Mouse (Mus musculus): ENCODE results near the gene Eng.

The Eng gene

GRCm38 (mm10) chr2:32644083-32644482 lies 2.3 kb upstream of the Eng start:
- DNase-seq (ENCODE audit: low read depth in 2 of 2, low spot score in 2 of 2): no peak

DNA sequence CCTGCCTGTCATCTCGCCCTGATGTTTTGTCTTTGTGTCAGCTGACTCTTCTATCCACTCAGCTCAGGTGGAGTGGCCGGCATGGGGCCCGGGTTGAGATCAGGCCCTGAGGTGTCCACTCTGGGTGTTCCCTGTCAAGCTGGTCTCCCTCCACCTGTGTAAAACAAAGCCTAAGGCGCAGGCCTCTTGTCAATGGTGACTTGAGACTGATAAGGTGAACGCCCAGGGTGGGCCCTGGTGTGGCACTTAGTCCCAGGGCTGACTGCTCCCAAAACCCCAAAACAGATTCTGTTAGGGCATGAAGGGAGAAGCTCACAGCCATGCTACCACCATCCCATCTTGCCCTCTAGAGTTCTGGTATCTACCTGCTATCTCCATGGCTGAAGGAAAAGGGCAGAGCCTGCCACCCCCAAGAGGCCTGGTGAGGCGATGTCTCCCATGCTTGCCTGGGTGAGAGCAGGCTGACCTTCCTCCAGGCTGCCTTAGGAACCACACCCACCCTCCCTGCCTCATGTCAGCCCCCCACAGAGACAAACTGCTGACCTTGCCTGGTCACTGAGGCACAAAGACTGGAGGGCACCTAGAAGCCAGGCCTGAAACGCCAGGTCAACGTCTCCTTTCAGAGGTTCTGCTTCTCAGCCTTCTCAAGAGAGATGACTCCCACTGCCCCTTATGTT lies 1.5 kb upstream of the Eng start:
- no peak for DNase-seq (ENCODE audit: low read depth in 2 of 2, low spot score in 2 of 2)

GRCm38 (mm10) chr2:32645647-32646046 lies 748 bp upstream of the Eng start:
- DNase-seq (ENCODE audit: low read depth in 2 of 2, low spot score in 2 of 2): no peak

DNA sequence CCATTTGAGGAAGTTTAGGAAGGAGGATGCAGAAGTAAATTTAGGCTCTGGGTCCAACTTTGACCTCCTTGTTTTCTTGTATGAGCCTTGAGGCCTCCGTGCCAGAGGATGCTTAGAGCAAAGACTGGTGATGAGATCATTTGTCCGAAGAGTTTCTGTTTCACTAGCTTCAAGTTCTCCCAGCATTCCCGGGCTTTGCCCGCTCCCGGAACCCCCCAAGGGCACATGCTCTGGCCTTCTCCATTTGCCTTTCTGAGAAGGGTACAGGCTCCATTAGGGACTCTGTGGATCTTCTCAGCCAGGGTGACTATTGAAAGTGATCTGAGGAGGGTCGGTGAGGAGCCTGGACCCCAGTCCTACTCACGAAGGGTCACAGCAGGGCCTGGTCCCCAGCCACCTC lies 971 bp downstream of the Eng start:
- DNase-seq (ENCODE audit: low read depth in 2 of 2, low spot score in 2 of 2): no peak

GRCm38 (mm10) chr2:32653764-32654163 lies 7.4 kb downstream of the Eng start:
- no peak for DNase-seq (ENCODE audit: low read depth in 2 of 2, low spot score in 2 of 2)

GRCm38 (mm10) chr2:32654743-32655393 lies 8.5 kb downstream of the Eng start:
- DNase-seq (ENCODE audit: low read depth in 2 of 2, low spot score in 2 of 2): no peak

DNA sequence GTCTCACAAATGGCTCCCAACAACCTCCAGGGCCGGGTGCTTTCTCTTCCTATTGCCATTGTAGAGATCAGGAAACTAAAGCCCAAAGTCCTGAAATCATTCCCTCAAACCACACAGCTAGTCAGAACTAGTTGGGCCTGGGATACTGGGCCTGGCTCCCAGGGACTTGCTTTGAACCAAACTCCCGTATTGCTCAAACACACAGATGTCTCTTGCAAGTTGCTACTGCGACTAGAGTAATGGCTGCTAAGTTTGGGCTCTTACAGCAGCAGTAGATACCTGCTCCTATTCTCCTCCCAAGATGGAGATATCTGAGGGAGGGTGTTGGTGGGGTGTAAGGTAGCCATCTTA lies 9.0 kb downstream of the Eng start:
- no peak for DNase-seq (ENCODE audit: low read depth in 2 of 2, low spot score in 2 of 2)

DNA sequence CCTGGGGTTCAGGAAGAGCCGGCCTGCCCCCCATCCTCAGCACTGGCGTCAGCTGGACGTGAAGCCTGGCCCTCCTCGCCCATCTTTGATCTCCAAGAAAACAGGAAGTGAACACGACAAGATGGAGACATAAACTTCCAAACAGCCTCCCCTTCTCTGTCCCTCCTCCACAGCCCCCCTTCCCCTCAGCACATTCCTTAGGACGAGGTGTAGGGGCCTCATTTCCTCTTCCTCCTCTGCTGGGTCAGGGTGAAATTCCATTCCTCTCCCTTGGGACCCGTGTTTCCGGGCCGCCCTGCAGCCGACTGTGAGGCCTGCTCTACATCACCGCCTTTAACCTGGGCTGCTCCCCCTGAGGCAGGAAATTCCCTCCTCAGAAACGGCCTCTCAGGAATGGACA lies 9.4 kb downstream of the Eng start:
- DNase-seq (ENCODE audit: low read depth in 2 of 2, low spot score in 2 of 2): no peak

DNA sequence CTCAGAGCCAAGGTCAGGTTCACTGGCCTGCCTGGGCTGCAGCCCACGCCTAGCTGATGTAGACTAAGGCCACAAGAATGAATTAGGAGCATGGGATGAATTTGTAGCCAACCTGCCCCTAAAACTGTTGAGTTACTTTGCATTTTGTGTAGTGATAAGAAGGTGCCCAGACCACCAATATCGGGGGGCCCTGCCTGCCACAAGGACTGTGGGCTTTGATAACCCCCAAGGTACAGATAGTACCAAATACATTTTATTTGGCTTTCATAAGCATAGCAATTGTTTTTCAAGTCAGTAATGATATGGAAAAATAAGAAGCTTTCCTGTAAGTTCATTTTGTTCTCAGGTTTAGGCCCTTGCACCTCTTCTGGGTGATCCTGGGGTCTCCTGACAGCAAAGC lies 12.5 kb downstream of the Eng start:
- DNase-seq (ENCODE audit: low read depth in 2 of 2, low spot score in 2 of 2): no peak

GRCm38 (mm10) chr2:32661509-32662107 lies 15.2 kb downstream of the Eng start:
- no peak for DNase-seq (ENCODE audit: low read depth in 2 of 2, low spot score in 2 of 2)

GRCm38 (mm10) chr2:32662291-32662690 lies 15.9 kb downstream of the Eng start:
- DNase-seq (ENCODE audit: low read depth in 2 of 2, low spot score in 2 of 2): no peak

GRCm38 (mm10) chr2:32665345-32665744 lies 18.9 kb downstream of the Eng start:
- DNase-seq (ENCODE audit: low read depth in 2 of 2, low spot score in 2 of 2): no peak

- no peak for DNase-seq (ENCODE audit: low read depth in 2 of 2, low spot score in 2 of 2)
Observed at GRCm38 (mm10) chr2:32665853-32666252, 19.5 kb downstream of the Eng start.

DNA sequence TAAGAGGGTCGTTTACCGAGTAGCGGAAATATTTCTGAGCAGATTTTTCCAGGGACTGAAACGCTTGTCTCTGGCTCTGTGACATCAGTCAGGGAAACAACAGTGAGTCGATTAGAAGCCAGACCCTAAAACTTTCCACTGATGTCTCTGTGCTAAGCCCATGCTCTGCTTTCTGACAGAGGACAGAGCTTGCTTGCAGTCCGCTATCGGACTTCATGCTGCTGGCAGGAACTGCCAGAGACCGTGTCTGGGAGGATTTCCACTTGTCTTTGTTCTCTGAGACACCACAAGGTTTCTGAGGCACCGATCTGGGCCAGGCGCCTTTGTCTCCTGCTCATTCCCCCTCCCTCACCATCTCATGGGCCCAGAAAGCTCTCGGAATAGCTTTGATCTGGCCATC lies 21.4 kb downstream of the Eng start:
- no peak for DNase-seq (ENCODE audit: low read depth in 2 of 2, low spot score in 2 of 2)

- no peak for DNase-seq (ENCODE audit: low read depth in 2 of 2, low spot score in 2 of 2)
Observed at GRCm38 (mm10) chr2:32668176-32668575, 21.8 kb downstream of the Eng start.

GRCm38 (mm10) chr2:32669876-32670275 lies 23.5 kb downstream of the Eng start:
- no peak for DNase-seq (ENCODE audit: low read depth in 2 of 2, low spot score in 2 of 2)

DNA sequence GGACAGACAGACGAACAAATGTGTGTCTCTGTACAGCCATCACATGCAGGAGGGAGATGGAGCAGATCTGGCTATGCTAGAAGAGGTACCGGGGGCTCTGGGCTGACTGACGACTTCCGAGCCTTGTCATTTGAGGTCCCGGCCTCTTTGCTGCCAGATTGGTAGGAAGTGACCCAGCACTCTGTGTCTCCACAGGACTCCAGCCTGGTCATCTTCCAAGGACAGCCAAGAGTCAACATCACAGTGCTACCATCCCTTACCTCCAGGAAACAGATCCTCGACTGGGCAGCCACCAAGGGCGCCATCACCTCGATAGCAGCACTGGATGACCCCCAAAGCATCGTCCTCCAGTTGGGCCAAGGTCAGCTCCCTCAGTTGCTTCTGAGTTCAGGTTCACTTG lies 24.8 kb downstream of the Eng start:
- DNase-seq (ENCODE audit: low read depth in 2 of 2, low spot score in 2 of 2): no peak

DNA sequence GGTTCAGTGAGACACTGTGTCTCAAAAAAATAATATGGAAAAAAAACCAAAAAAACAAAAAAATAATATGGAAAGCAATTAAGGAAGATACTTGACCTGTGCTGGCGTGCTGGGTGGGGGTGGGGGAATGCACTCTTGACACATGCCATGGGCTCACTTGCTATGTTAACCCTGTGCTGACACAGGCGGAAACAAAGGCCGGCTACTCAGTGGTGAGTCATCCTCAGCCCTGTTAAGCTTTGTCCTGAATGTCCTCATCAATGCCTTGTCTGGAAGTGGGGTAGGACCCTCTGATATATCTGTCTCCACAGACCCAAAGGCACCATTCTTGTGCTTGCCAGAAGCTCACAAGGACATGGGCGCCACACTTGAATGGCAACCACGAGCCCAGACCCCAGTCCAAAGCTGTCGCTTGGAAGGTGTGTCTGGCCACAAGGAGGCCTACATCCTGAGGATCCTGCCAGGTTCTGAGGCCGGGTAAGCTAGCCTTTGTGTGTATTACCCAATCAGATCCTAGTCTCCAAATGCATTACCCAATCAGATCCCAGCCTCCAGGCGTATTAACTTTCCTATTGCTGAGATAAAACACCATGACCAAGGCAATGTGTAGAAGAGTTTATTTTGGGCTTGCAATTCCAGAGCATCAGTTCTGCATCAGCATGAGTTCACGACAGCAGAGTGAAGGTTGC lies 25.7 kb downstream of the Eng start:
- DNase-seq (ENCODE audit: low read depth in 2 of 2, low spot score in 2 of 2): no peak

DNA sequence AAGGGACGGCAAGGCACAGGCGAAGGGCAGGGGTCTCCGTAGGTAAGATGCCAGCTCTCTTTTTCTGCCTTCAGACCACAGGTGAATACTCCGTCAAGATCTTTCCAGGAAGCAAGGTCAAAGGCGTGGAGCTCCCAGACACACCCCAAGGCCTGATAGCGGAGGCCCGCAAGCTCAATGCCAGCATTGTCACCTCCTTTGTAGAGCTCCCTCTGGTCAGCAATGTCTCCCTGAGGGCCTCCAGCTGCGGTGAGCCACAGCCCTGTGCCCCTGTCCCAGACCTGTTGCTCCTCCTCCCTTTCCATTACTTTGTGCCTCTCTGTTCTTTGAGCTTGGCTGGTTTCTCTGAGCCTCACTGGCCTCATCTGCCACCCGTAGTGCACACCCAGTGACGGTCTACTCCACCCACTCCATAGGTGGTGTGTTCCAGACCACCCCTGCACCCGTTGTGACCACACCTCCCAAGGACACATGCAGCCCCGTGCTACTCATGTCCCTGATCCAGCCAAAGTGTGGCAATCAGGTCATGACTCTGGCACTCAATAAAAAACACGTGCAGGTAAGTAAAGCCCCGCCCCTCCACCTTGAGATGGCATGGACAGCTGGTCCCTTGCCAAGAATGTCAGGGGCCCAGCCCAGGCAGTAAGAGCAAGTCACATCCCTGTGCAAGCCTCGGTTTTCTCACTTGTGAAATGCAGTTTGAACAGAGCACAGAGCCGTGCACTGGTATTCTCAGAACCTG lies 27.0 kb downstream of the Eng start:
- no peak for DNase-seq (ENCODE audit: low read depth in 2 of 2, low spot score in 2 of 2)

DNA sequence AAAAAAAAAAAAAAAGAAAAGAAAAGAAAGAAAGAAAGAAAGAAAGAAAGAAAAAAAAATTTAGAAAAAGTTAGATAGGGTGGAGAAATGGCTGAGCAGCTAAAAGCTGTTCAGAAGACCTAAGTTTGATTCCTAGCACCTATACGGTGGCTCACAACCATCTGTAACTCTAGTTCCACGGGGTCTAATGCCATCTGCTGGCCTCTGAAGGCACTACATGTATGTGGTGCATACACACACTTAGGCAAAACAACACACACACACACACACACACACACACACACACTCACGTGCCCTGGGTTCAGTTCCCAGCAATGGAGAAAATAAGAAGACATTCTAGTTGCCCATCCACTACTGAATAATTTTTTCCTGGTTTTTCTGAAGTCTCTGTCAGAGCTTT lies 30.4 kb downstream of the Eng start:
- no peak for DNase-seq (ENCODE audit: low read depth in 2 of 2, low spot score in 2 of 2)

DNA sequence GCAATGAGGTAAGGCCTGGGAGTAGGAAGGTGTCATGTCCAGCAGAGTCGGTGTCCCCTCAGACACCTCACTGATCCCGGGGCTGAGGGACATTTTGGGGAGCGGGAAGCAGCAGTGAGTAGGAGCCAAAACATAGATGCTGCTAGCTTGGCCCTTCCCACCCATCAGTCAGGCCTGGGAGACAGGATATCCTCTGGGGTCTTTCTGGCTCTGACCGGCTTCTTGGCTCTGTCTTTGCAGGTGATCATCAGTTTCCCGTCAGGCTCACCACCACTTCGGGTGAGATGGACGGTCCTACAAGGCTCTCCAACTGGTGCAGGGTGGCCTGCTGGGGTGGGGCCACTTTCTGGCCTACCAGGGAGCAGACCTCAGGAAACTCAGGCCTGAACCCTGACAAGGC lies 31.3 kb downstream of the Eng start:
- DNase-seq (ENCODE audit: low read depth in 2 of 2, low spot score in 2 of 2): no peak

GRCm38 (mm10) chr2:32680051-32680451 lies 33.7 kb downstream of the Eng start:
- no peak for DNase-seq (ENCODE audit: low read depth in 2 of 2, low spot score in 2 of 2)
